Mouse (Mus musculus) intestine, postnatal 0 days (tissue): ENCODE results near the gene Rps18. TPM values are rescaled to one million over a fixed set of nuclear protein-coding genes. Genes with fewer than 3 reads are reported as not detected.

ENCODE experiments used
- ATAC-seq: fragments of 200-750 bp; cut with Nextera tagmentation; 2 replicates; pipeline ENCODE4 v1.8.0; 2017; ENCODE audit warnings: mild to moderate bottlenecking, moderate TSS enrichment, moderate library complexity
- H3K27ac ChIP-seq: fragments of 300-500 bp; sonication (generic); 2 replicates; pipeline ENCODE4 v1.5.1; 2014; ENCODE audit warnings: mild to moderate bottlenecking, low read depth, low read length, moderate library complexity
- H3K27me3 ChIP-seq: fragments of 300-500 bp; sonication (generic); replicated peaks from 2 replicates; pipeline ENCODE4 v1.6.1; 2014; ENCODE audit warnings: low read length, mixed read lengths; ENCODE audit not compliant: control insufficient read depth, insufficient read depth
- H3K36me3 ChIP-seq: fragments of 300-500 bp; sonication (generic); 2 replicates; pipeline ENCODE4 v1.6.1; 2014; ENCODE audit warnings: mild to moderate bottlenecking, moderate library complexity; ENCODE audit not compliant: control insufficient read depth, insufficient read depth
- H3K4me1 ChIP-seq: fragments of 300-500 bp; sonication (generic); replicated peaks from 2 replicates; pipeline ENCODE4 v1.6.1; 2014; ENCODE audit warnings: antibody characterized with exemption, low read length, mixed read lengths; ENCODE audit not compliant: control insufficient read depth, insufficient read depth
- H3K4me2 ChIP-seq: fragments of 300-500 bp; sonication (generic); replicated peaks from 2 replicates; pipeline ENCODE4 v1.6.1; 2014; ENCODE audit warnings: low read depth, mild to moderate bottlenecking, moderate library complexity
- H3K4me3 ChIP-seq: fragments of 300-500 bp; sonication (generic); 2 replicates; pipeline ENCODE4 v1.5.1; 2014; ENCODE audit warnings: low read depth, low read length
- H3K9ac ChIP-seq: fragments of 300-500 bp; sonication (generic); 2 replicates; pipeline ENCODE4 v1.6.1; 2014; ENCODE audit warnings: mild to moderate bottlenecking, low read depth, low read length
- H3K9me3 ChIP-seq: fragments of 300-500 bp; sonication (generic); 2 replicates; pipeline ENCODE4 v1.6.1; 2016; ENCODE audit warnings: mixed run types; ENCODE audit not compliant: control insufficient read depth
- CTCF ChIP-seq: sonication (generic); IDR thresholded peaks from 2 replicates; pipeline ENCODE4 v1.5.1; 2016; ENCODE audit warnings: low read depth, mild to moderate bottlenecking, control low read depth, antibody characterized with exemption, moderate library complexity
- WGBS: fragments of 180-500 bp; shearing (Covaris S2); extraction: QIAGEN DNeasy Blood & Tissue Kit; methylation state at CpG from one replicate; pipeline ENCODE4 v1.1.7; 2014; 5-methylcytosine and 5-hydroxymethylcytosine counted together
- polyA plus RNA-seq: library from polyadenylated mRNA; unstranded; fragments of >200 nt; fragmentation: Nextera tagmentation; extraction: Ambion mirVana; gene quantifications from 2 replicates; pipeline ENCODE4 v1.2.1, GENCODE M21; 2015

Rps18 gene
- polyA plus RNA-seq, 1 experiment from 2014 or later, result 1,067 TPM

DNA sequence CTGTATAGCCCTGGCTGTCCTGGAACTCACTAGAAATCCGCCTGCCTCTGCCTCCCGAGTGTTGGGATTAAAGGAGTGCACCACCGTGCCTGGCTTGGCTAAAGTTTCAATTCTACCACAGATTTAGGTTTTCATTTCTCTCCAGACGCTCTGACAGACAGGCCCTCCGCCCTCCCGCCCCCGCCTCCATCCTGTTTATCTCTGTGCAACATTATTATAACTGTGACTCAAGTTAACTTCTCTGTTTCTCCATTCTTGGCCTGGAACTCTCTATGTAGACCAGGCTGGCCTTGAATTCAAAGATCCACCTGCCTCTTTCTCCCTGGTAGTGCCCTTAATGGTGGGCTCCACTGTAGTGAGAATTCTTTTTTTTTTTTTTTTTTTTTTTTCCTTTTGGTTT lies 53.3 kb downstream of the Rps18 start:
- Histone ChIP-seq H3K27ac (no peak overlapping the region), H3K4me3 (no peak overlapping the region), H3K27me3 (no peaks in the 10 kb centered on the region), H3K4me1 (no peaks in the 10 kb centered on the region), H3K9ac (no peak overlapping the region), H3K9me3 (no peaks in the 10 kb centered on the region), H3K4me2 (no peak overlapping the region), H3K36me3 (no peaks in the 10 kb centered on the region)
- ATAC-seq, result no peak
- WGBS, result 72% methylated on average over 7 of the region's 7 CpGs
- no peak for TF ChIP-seq CTCF

DNA sequence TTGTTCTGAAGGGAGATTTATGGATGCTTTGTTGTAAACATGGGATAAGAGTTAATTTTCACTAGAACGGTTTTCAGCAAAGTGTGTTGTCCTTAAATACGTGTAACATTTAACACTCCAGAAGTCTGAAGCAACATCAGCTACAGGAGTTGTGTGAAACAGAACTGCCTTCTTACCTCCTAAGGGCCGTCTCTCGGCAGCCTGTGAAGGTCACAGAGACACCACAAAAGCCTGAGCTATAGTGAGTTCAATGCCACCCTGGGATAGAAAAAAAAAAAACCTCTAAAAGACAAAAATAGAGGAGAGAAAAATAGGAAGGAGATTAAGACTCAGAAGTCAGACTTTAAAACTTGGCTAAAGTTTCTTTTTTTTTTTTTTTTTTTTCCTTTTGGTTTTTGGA lies 53.7 kb downstream of the Rps18 start:
- ATAC-seq, result no peak
- TF ChIP-seq CTCF, result no peak
- H3K9ac ChIP-seq, result no peak overlapping the region
- WGBS, result 36% methylated on average over 4 of the region's 4 CpGs
- no peaks in the 10 kb centered on the region for H3K36me3 ChIP-seq
- no peaks in the 10 kb centered on the region for H3K27me3 ChIP-seq
- H3K9me3 ChIP-seq, result no peaks in the 10 kb centered on the region
- no peak overlapping the region for H3K4me2 ChIP-seq
- H3K27ac ChIP-seq, result no peak overlapping the region
- no peak overlapping the region for H3K4me3 ChIP-seq
- H3K4me1 ChIP-seq, result no peaks in the 10 kb centered on the region

Other genes with a start within 250 kb of the Rps18 start
- gene March2, start 237.3 kb downstream of the Rps18 start, polyA plus RNA-seq, result 51.2 and 56.0 TPM in 2 replicates
- gene Rab11b, start 195.5 kb downstream of the Rps18 start, polyA plus RNA-seq, result 157 and 160 TPM in 2 replicates
- 26.7 and 33.5 TPM in 2 replicates for gene Angptl4, start 174.2 kb downstream of the Rps18 start, polyA plus RNA-seq
- gene Kank3, start 145.5 kb downstream of the Rps18 start, polyA plus RNA-seq, result 14.8 and 14.9 TPM in 2 replicates
- 831 and 858 TPM in 2 replicates for gene Rps28, start 131.4 kb downstream of the Rps18 start, polyA plus RNA-seq
- 503 and 513 TPM in 2 replicates for gene Ndufa7, start 131.4 kb downstream of the Rps18 start, polyA plus RNA-seq
- gene Cd320, start 112.9 kb downstream of the Rps18 start, polyA plus RNA-seq, result 16.8 and 17.6 TPM in 2 replicates
- not detected in 2 replicates for gene Gm7029, start 82.2 kb downstream of the Rps18 start, polyA plus RNA-seq
- 1.7 and 1.9 TPM in 2 replicates for gene Kifc1, start 65.3 kb downstream of the Rps18 start, polyA plus RNA-seq
- 0.25 and 0.31 TPM in 2 replicates for gene Platr17, start 50.9 kb downstream of the Rps18 start, polyA plus RNA-seq
- 20.6 and 22.6 TPM in 2 replicates for gene Daxx, start 46.6 kb downstream of the Rps18 start, polyA plus RNA-seq
- gene Tapbp, start 40.1 kb downstream of the Rps18 start, polyA plus RNA-seq, result 102 and 110 TPM in 2 replicates
- gene Zbtb22, start 40.1 kb downstream of the Rps18 start, polyA plus RNA-seq, result 11.1 and 12.9 TPM in 2 replicates
- gene Rgl2, start 26.5 kb downstream of the Rps18 start, polyA plus RNA-seq, result 10.8 and 11.6 TPM in 2 replicates
- 111 and 116 TPM in 2 replicates for gene Pfdn6, start 15.7 kb downstream of the Rps18 start, polyA plus RNA-seq
- gene Wdr46, start 15.3 kb downstream of the Rps18 start, polyA plus RNA-seq, result 10.6 and 11.2 TPM in 2 replicates
- 14.0 and 15.0 TPM in 2 replicates for gene B3galt4, start 4.5 kb downstream of the Rps18 start, polyA plus RNA-seq
- gene Vps52, start 189 bp downstream of the Rps18 start, polyA plus RNA-seq, result 23.5 and 25.5 TPM in 2 replicates
- 896 and 933 TPM in 2 replicates for gene H2-K1, start 44.3 kb upstream of the Rps18 start, polyA plus RNA-seq
- gene Ring1, start 68.7 kb upstream of the Rps18 start, polyA plus RNA-seq, result 9.1 and 10.1 TPM in 2 replicates
- gene H2-Ke6, start 72.1 kb upstream of the Rps18 start, polyA plus RNA-seq, result 59.8 and 67.1 TPM in 2 replicates
- 99.1 and 99.5 TPM in 2 replicates for gene Slc39a7, start 75.7 kb upstream of the Rps18 start, polyA plus RNA-seq
- gene Rxrb, start 75.8 kb upstream of the Rps18 start, polyA plus RNA-seq, result 19.5 and 22.1 TPM in 2 replicates
- 0.13 and 0.21 TPM in 2 replicates for gene Col11a2, start 83.4 kb upstream of the Rps18 start, polyA plus RNA-seq
- 0.25 and 0.90 TPM in 2 replicates for gene H2-Oa, start 136.3 kb upstream of the Rps18 start, polyA plus RNA-seq
- 15.2 and 16.7 TPM in 2 replicates for gene H2-DMa, start 163.5 kb upstream of the Rps18 start, polyA plus RNA-seq
- gene Brd2, start 166.6 kb upstream of the Rps18 start, polyA plus RNA-seq, result 51.8 and 60.0 TPM in 2 replicates
- gene H2-DMb2, start 187.3 kb upstream of the Rps18 start, polyA plus RNA-seq, result 0.97 and 0.98 TPM in 2 replicates
- 5.1 and 6.4 TPM in 2 replicates for gene H2-DMb1, start 197.1 kb upstream of the Rps18 start, polyA plus RNA-seq
- 14.1 and 15.0 TPM in 2 replicates for gene Tap1, start 231.6 kb upstream of the Rps18 start, polyA plus RNA-seq
- 36.8 and 37.7 TPM in 2 replicates for gene Psmb9, start 231.8 kb upstream of the Rps18 start, polyA plus RNA-seq
- 82.4 and 86.4 TPM in 2 replicates for gene Psmb8, start 241.7 kb upstream of the Rps18 start, polyA plus RNA-seq
- gene Tap2, start 247.5 kb upstream of the Rps18 start, polyA plus RNA-seq, result 11.2 and 13.0 TPM in 2 replicates